Mouse (Mus musculus) splenic B cell, adult 2 months (primary cell): ENCODE results near the gene Samd14.

Source experiments
- DNase-seq: peaks from one replicate; pipeline ENCODE4 v3.0.0-alpha.2; 2011; ENCODE audit warnings: low read depth, low spot score
- H3K27me3 ChIP-seq: 2 replicates; pipeline ENCODE4 v1.6.1; 2012; ENCODE audit warnings: mild to moderate bottlenecking, low read length, moderate library complexity, mixed read lengths; ENCODE audit not compliant: control insufficient read depth, poor library complexity, insufficient read depth, severe bottlenecking
- H3K36me3 ChIP-seq: 2 replicates; pipeline ENCODE4 v1.6.1; 2012; ENCODE audit warnings: mild to moderate bottlenecking, low read length, moderate library complexity, mixed read lengths; ENCODE audit not compliant: control insufficient read depth, poor library complexity, insufficient read depth, severe bottlenecking

Samd14 gene

GRCm38 (mm10) chr11:95043608-95044007 lies 33.9 kb downstream of the Samd14 start:
- Histone ChIP-seq H3K36me3 (no peaks in the 10 kb centered on the region), H3K27me3 (no peaks in the 10 kb centered on the region)
- DNase-seq = no peak

- Histone ChIP-seq H3K27me3 (no peaks in the 10 kb centered on the region), H3K36me3 (no peaks in the 10 kb centered on the region)
- no peak for DNase-seq
Observed at GRCm38 (mm10) chr11:95044185-95044870, 34.6 kb downstream of the Samd14 start.

DNA sequence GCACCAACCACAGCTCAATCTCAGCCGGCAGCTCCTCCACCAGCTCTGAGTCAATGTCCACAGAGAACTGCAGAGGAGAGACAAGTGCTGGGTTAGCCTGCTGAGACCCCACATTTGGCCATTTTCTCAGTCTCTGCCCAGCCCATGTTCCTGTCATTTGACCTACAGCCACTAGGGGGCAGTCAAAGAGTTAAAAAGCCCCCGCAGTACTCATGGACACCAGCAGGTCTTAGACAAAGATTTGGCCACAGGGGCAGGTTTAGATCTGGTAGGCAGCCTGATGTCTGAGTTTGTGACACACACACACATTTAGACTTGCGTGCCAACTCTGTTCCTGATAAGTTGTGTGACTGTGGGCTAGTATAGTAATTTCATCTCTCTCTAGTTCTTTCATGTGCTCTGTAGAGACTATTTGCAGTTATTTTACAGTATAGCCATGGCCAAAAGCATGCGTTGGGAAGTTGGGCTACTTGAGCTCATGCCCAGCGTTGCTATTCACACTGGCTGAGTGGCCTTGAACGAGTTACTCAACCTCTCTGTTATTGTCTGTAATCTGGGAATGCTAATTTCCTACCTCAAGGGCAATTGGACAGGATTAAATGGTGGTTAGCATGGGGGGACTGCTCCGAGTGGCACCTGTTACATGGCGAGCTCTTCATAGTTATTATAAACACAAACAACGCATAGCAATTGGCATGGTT lies 37.5 kb downstream of the Samd14 start:
- Histone ChIP-seq H3K36me3 (no peaks in the 10 kb centered on the region), H3K27me3 (no peaks in the 10 kb centered on the region)
- DNase-seq = peak; percentile 81

GRCm38 (mm10) chr11:95053062-95053461 lies 43.4 kb downstream of the Samd14 start:
- no peak for DNase-seq
- Histone ChIP-seq H3K27me3 (no peaks in the 10 kb centered on the region), H3K36me3 (no peaks in the 10 kb centered on the region)

- DNase-seq = no peak
- no peaks in the 10 kb centered on the region for H3K36me3 ChIP-seq
- no peaks in the 10 kb centered on the region for H3K27me3 ChIP-seq
Observed at GRCm38 (mm10) chr11:95056768-95057501, 47.3 kb downstream of the Samd14 start.

DNA sequence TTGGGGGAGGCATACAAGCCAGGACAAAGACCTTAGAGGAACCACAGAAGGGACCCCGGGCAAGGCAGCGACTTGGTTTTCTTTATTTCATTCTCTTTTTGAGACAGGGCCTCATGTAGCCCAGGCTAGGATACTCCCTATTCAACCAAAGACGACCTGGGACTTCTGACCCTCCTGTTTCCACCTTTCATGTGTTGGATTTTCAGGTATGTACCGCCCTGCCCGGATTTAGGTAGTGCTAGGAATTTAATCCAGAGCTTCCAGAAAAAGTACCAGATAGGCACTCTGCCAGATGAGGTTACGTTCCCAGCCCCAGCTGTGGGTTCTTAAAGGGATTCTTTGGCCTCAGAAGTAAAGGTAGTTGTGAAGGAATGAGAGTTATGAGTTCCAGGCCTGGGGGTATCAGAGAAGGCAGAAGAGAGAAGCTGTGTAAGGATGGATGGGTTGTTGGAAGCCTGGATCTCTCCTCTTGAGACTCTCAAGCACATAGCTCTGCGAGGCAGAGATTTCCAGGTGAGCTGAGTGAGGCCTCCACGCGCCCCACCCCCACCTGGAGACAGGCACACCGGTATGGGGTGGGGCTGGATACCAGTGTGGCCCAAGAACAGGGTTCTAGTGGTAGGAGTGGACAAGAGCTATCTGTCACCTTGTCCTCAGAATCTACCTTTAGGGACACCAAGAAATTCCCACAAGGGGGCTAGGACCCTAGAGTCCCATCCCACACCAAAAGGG lies 59.7 kb downstream of the Samd14 start:
- Histone ChIP-seq H3K36me3 (no peaks in the 10 kb centered on the region), H3K27me3 (no peaks in the 10 kb centered on the region)
- no peak for DNase-seq

- Histone ChIP-seq H3K36me3 (no peaks in the 10 kb centered on the region), H3K27me3 (no peaks in the 10 kb centered on the region)
- no peak for DNase-seq
Observed at GRCm38 (mm10) chr11:95070140-95071107, 60.7 kb downstream of the Samd14 start.

GRCm38 (mm10) chr11:95071266-95071665 lies 61.6 kb downstream of the Samd14 start:
- Histone ChIP-seq H3K36me3 (no peaks in the 10 kb centered on the region), H3K27me3 (no peaks in the 10 kb centered on the region)
- no peak for DNase-seq

DNA sequence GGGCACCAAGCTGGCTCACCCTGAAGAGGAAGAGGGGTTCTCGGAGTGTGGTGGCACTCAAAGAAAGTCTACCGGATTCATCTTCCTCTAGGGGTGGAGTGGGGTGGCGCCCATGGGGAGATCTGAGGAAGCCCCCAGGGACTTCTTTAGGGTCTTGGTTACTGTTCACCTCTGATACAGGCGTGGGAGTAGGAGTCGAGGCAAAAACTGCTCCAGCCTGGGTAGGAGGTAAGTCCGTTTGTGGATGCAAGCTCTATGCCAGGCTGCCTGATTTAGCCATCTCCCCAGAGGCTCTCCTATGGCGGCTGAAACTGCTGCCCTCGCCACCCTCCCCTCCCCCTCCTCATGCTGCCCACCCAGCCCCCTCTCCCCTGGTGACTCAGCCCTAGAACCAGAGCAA lies 62.5 kb downstream of the Samd14 start:
- no peak for DNase-seq
- Histone ChIP-seq H3K27me3 (no peaks in the 10 kb centered on the region), H3K36me3 (no peaks in the 10 kb centered on the region)

DNA sequence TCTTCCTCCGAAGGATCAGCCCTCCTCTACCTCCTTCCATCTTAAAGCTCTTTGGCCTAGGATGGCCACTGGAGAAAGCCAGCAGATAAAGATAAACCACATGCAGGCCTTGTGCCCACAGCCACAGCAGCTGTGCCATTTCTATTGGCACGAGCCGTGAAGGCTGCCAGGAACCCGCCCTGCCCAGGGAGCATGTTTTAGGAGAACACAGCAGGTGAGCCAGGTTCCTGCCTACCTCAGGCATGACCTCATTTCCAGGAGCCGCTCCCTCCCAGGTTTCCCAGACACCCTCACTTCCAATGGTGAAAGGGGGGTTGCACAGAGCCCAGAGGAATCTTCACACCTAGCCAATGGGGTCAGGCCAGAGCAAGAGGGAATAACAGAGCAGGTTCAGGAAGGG lies 63.1 kb downstream of the Samd14 start:
- no peak for DNase-seq
- Histone ChIP-seq H3K27me3 (no peaks in the 10 kb centered on the region), H3K36me3 (no peaks in the 10 kb centered on the region)

GRCm38 (mm10) chr11:95073835-95074234 lies 64.2 kb downstream of the Samd14 start:
- Histone ChIP-seq H3K36me3 (no peaks in the 10 kb centered on the region), H3K27me3 (no peaks in the 10 kb centered on the region)
- DNase-seq = no peak

GRCm38 (mm10) chr11:95074694-95075093 lies 65.0 kb downstream of the Samd14 start:
- no peak for DNase-seq
- Histone ChIP-seq H3K36me3 (no peaks in the 10 kb centered on the region), H3K27me3 (no peaks in the 10 kb centered on the region)

GRCm38 (mm10) chr11:95075197-95076040 lies 65.7 kb downstream of the Samd14 start:
- DNase-seq = no peak
- H3K36me3 ChIP-seq = no peaks in the 10 kb centered on the region
- H3K27me3 ChIP-seq = no peaks in the 10 kb centered on the region
